Mouse (Mus musculus): ENCODE results near the gene Frzb. TPM values are rescaled to one million over a fixed set of nuclear protein-coding genes. Genes with fewer than 3 reads are reported as not detected.

Gene Frzb
- polyA plus RNA-seq, 1 experiment: 1.4 TPM

GRCm38 (mm10) chr2:80396057-80396456, 51.4 kb downstream of the Frzb start:
- Histone ChIP-seq H3K36me3 (ENCODE audit: control insufficient read depth, insufficient read depth, low read length, poor library complexity, severe bottlenecking) (no peaks in the 10 kb centered on the region), H3K9me3 (replicated peaks; ENCODE audit: control insufficient read depth, insufficient read depth, low read length, poor library complexity, severe bottlenecking) (peaks cover 2% of the 10 kb centered on the region; the same call in 1 of the 2 replicates), H3K4me3 (ENCODE audit: low read depth, low read length) (no peak overlapping the region), H3K9ac (ENCODE audit: low read depth, poor library complexity, severe bottlenecking) (no peak overlapping the region), H3K4me1 (ENCODE audit: control insufficient read depth, insufficient read depth, low read length) (no peaks in the 10 kb centered on the region), H3K27me3 (ENCODE audit: control insufficient read depth, insufficient read depth, low read length, poor library complexity, severe bottlenecking) (no peaks in the 10 kb centered on the region), H3K27ac (ENCODE audit: insufficient read depth, low read length) (no peak overlapping the region)
- TF ChIP-seq EP300 (IDR thresholded peaks at IDR 0.05; ENCODE audit: insufficient read depth, low read depth, low read length) (no peak), CTCF (IDR thresholded peaks at IDR 0.05; ENCODE audit: low read depth, low read length) (no peak), POLR2A (IDR thresholded peaks at IDR 0.05; ENCODE audit: insufficient read depth, low read length) (no peak)

GRCm38 (mm10) chr2:80388341-80388740, 59.1 kb downstream of the Frzb start:
- H3K27ac ChIP-seq (ENCODE audit: insufficient read depth, low read length): no peak overlapping the region
- peaks cover 2% of the 10 kb centered on the region; the same call in 1 of the 2 replicates for H3K9me3 ChIP-seq (replicated peaks; ENCODE audit: control insufficient read depth, insufficient read depth, low read length, poor library complexity, severe bottlenecking)
- no peak overlapping the region for H3K9ac ChIP-seq (ENCODE audit: low read depth, poor library complexity, severe bottlenecking)
- TF ChIP-seq POLR2A (IDR thresholded peaks at IDR 0.05; ENCODE audit: insufficient read depth, low read length): no peak
- no peak for TF ChIP-seq EP300 (IDR thresholded peaks at IDR 0.05; ENCODE audit: insufficient read depth, low read depth, low read length)
- TF ChIP-seq CTCF (IDR thresholded peaks at IDR 0.05; ENCODE audit: low read depth, low read length): no peak
- H3K4me3 ChIP-seq (ENCODE audit: low read depth, low read length): no peak overlapping the region
- no peaks in the 10 kb centered on the region for H3K36me3 ChIP-seq (ENCODE audit: control insufficient read depth, insufficient read depth, low read length, poor library complexity, severe bottlenecking)
- H3K27me3 ChIP-seq (ENCODE audit: control insufficient read depth, insufficient read depth, low read length, poor library complexity, severe bottlenecking): no peaks in the 10 kb centered on the region
- H3K4me1 ChIP-seq (ENCODE audit: control insufficient read depth, insufficient read depth, low read length): no peaks in the 10 kb centered on the region

GRCm38 (mm10) chr2:80387668-80388067, 59.8 kb downstream of the Frzb start:
- Histone ChIP-seq H3K4me3 (ENCODE audit: low read depth, low read length) (no peak overlapping the region), H3K27ac (ENCODE audit: insufficient read depth, low read length) (no peak overlapping the region), H3K4me1 (ENCODE audit: control insufficient read depth, insufficient read depth, low read length) (no peaks in the 10 kb centered on the region), H3K27me3 (ENCODE audit: control insufficient read depth, insufficient read depth, low read length, poor library complexity, severe bottlenecking) (no peaks in the 10 kb centered on the region), H3K9ac (ENCODE audit: low read depth, poor library complexity, severe bottlenecking) (no peak overlapping the region), H3K36me3 (ENCODE audit: control insufficient read depth, insufficient read depth, low read length, poor library complexity, severe bottlenecking) (no peaks in the 10 kb centered on the region), H3K9me3 (replicated peaks; ENCODE audit: control insufficient read depth, insufficient read depth, low read length, poor library complexity, severe bottlenecking) (peaks cover 2% of the 10 kb centered on the region; the same call in 1 of the 2 replicates)
- TF ChIP-seq CTCF (IDR thresholded peaks at IDR 0.05; ENCODE audit: low read depth, low read length): no peak
- no peak for TF ChIP-seq POLR2A (IDR thresholded peaks at IDR 0.05; ENCODE audit: insufficient read depth, low read length)
- no peak for TF ChIP-seq EP300 (IDR thresholded peaks at IDR 0.05; ENCODE audit: insufficient read depth, low read depth, low read length)

- H3K36me3 ChIP-seq (ENCODE audit: control insufficient read depth, insufficient read depth, low read length, poor library complexity, severe bottlenecking): no peaks in the 10 kb centered on the region
- no peaks in the 10 kb centered on the region for H3K27me3 ChIP-seq (ENCODE audit: control insufficient read depth, insufficient read depth, low read length, poor library complexity, severe bottlenecking)
- no peak overlapping the region for H3K4me3 ChIP-seq (ENCODE audit: low read depth, low read length)
- no peak overlapping the region for H3K27ac ChIP-seq (ENCODE audit: insufficient read depth, low read length)
- no peaks in the 10 kb centered on the region for H3K9me3 ChIP-seq (replicated peaks; ENCODE audit: control insufficient read depth, insufficient read depth, low read length, poor library complexity, severe bottlenecking)
- no peaks in the 10 kb centered on the region for H3K4me1 ChIP-seq (ENCODE audit: control insufficient read depth, insufficient read depth, low read length)
- no peak for TF ChIP-seq CTCF (IDR thresholded peaks at IDR 0.05; ENCODE audit: low read depth, low read length)
- TF ChIP-seq POLR2A (IDR thresholded peaks at IDR 0.05; ENCODE audit: insufficient read depth, low read length): no peak
- TF ChIP-seq EP300 (IDR thresholded peaks at IDR 0.05; ENCODE audit: insufficient read depth, low read depth, low read length): no peak
- H3K9ac ChIP-seq (ENCODE audit: low read depth, poor library complexity, severe bottlenecking): no peak overlapping the region
Measured at GRCm38 (mm10) chr2:80386255-80386654, 61.2 kb downstream of the Frzb start.

- H3K36me3 ChIP-seq (ENCODE audit: control insufficient read depth, insufficient read depth, low read length, poor library complexity, severe bottlenecking): no peaks in the 10 kb centered on the region
- no peaks in the 10 kb centered on the region for H3K27me3 ChIP-seq (ENCODE audit: control insufficient read depth, insufficient read depth, low read length, poor library complexity, severe bottlenecking)
- no peaks in the 10 kb centered on the region for H3K9me3 ChIP-seq (replicated peaks; ENCODE audit: control insufficient read depth, insufficient read depth, low read length, poor library complexity, severe bottlenecking)
- no peak overlapping the region for H3K27ac ChIP-seq (ENCODE audit: insufficient read depth, low read length)
- H3K4me1 ChIP-seq (ENCODE audit: control insufficient read depth, insufficient read depth, low read length): no peaks in the 10 kb centered on the region
- TF ChIP-seq EP300 (IDR thresholded peaks at IDR 0.05; ENCODE audit: insufficient read depth, low read depth, low read length) (no peak), CTCF (IDR thresholded peaks at IDR 0.05; ENCODE audit: low read depth, low read length) (no peak), POLR2A (IDR thresholded peaks at IDR 0.05; ENCODE audit: insufficient read depth, low read length) (no peak)
- H3K9ac ChIP-seq (ENCODE audit: low read depth, poor library complexity, severe bottlenecking): no peak overlapping the region
- no peak overlapping the region for H3K4me3 ChIP-seq (ENCODE audit: low read depth, low read length)
Measured at GRCm38 (mm10) chr2:80384447-80384846, 63.0 kb downstream of the Frzb start.

GRCm38 (mm10) chr2:80379848-80380247, 67.6 kb downstream of the Frzb start:
- H3K27ac ChIP-seq (ENCODE audit: insufficient read depth, low read length): no peak overlapping the region
- H3K9ac ChIP-seq (ENCODE audit: low read depth, poor library complexity, severe bottlenecking): no peak overlapping the region
- no peaks in the 10 kb centered on the region for H3K4me1 ChIP-seq (ENCODE audit: control insufficient read depth, insufficient read depth, low read length)
- H3K36me3 ChIP-seq (ENCODE audit: control insufficient read depth, insufficient read depth, low read length, poor library complexity, severe bottlenecking): no peaks in the 10 kb centered on the region
- peaks cover 10% of the 10 kb centered on the region for H3K9me3 ChIP-seq (replicated peaks; ENCODE audit: control insufficient read depth, insufficient read depth, low read length, poor library complexity, severe bottlenecking)
- H3K27me3 ChIP-seq (ENCODE audit: control insufficient read depth, insufficient read depth, low read length, poor library complexity, severe bottlenecking): no peaks in the 10 kb centered on the region
- H3K4me3 ChIP-seq (ENCODE audit: low read depth, low read length): no peak overlapping the region
- no peak for TF ChIP-seq EP300 (IDR thresholded peaks at IDR 0.05; ENCODE audit: insufficient read depth, low read depth, low read length)
- no peak for TF ChIP-seq CTCF (IDR thresholded peaks at IDR 0.05; ENCODE audit: low read depth, low read length)
- no peak for TF ChIP-seq POLR2A (IDR thresholded peaks at IDR 0.05; ENCODE audit: insufficient read depth, low read length)
